Mouse (Mus musculus) thymus, postnatal 36 days (tissue): ENCODE measurements around the gene Epb41l2.

Experiments
- DNase-seq, 2 experiments: peaks; one replicate each; pipeline ENCODE4 v3.0.0; 2022; ENCODE audit warnings: mixed read lengths in 2 of 2

Epb41l2 gene

DNA sequence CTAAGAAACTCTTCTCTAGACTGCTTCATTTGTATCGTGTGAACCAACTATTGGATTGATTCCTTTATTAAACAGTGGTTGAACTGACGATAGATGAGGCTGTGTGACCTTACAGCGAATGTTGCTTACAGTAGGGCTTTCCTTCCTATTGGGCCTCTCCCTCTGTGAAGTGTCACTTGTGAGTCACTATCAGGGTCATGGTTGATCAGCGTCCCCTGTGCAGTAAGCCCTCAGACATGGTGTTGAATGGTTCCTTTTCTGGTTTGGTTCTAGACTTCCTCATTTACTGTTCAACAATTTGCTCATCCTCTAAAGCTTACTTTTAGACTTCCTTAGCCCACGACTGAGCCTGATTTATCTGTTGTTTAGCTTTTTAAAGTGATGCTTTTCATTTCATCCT, 7.1 kb downstream of the Epb41l2 start:
- DNase-seq: no peak

DNA sequence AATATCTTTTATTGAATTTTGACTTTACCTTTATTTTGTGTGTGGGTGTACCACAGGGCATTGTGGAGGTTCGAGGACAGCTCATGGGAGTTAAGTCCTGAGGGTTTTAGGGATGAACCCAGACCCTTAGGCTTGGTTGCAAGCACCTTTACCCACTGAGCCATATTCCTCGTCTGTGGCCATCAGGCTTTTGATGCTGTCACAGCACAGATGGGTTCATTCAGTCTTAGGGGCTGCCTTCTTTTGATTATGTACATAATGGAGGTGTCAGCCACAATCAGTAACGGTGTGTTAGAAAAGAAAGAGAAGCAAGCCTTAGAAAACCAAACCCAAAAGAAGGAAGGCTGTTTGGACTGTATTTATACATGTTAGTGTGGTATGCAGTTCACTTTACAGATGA, 9.3 kb downstream of the Epb41l2 start:
- DNase-seq: no peak

DNA sequence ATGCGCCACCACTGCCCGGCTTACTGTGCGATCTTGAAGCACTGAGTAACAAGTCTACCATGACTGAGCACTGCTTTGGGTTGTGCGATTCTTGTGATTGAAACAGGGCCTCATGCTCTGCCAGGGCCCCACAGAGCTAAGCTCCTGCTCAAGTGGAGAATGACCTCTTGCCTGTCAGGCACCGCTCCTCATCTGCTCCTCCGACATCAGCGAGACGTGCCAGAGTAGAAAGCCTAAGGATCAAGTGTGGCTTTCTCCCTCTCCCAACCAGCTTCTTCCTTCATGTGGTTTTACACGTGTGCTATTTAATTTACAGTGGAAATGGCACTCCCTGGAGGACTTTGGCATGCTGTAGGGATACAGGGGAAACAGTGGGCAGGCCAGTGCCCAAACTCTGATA, 10.1 kb downstream of the Epb41l2 start:
- no peak for DNase-seq

DNA sequence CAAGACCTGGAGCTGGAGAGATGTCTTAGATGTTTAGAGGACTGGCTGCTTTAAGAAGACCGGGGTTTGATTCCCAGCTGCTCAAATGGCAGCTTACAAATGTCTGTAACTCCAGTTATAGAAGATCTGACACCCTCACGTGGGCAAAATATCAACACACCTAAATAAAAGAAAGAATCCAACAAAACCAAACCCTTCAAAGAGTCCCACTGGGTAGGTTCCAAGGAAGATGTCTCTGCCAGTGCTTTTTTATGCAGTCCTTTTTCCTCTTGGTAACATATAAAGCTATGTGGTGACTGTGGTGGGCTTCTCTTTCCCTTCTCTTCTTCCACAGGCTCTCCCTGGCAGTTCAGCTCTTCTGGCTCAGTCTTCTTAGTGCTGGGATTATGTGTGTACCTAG, 11.7 kb downstream of the Epb41l2 start:
- no peak for DNase-seq

DNA sequence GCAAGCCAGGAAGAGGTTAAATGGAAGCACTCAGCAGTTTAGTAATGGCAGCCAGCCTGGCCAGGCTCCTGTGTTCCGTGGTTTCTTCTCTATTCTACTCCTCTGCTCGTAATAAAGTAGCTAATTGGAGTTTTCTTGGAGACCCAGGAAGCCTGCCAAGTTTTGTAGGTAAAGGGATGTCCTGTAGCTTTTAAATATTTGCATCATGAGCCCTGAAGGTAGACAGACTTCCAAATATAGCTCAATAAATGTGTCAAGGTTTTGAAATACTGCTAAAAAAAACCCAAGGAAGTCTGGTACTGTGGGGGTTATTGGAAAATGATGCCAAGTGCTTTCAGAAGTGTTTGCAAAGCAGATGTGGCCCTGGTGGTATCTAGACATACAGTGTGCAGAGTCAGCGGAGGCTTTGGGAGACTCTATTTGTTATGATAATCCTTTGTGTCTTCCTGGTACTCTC, 12.3 kb downstream of the Epb41l2 start:
- DNase-seq: no peak

DNA sequence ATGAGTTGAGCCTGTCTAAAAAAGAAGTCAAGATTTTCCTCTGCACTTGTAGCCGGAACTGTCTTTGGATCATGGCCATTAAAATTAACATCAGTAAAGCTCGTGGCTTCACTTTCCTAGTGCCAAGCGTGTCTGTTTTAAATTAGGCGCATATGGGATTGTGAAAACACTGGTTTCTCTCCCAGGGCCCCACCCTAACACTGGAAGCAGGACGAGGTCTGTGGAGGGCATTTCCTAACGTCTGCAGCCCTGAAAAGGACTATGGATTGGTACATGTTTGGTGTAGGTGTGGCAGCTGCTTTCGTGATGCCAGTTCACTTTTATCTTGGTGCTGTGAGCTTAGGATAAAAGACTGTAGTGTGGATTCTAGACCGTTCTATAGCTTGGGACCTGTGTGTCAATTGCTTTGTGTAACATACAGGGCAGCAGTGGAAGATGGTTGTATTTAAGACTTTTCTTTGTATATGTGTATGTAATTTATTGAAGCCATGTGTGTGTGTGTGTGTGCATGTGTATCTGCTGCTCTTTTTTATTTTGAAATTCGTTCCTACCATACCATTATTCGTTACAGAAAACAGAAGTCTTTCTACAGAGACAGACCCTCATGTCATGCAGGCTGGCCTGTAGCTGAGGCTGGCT, 13.0 kb downstream of the Epb41l2 start:
- no peak for DNase-seq

DNA sequence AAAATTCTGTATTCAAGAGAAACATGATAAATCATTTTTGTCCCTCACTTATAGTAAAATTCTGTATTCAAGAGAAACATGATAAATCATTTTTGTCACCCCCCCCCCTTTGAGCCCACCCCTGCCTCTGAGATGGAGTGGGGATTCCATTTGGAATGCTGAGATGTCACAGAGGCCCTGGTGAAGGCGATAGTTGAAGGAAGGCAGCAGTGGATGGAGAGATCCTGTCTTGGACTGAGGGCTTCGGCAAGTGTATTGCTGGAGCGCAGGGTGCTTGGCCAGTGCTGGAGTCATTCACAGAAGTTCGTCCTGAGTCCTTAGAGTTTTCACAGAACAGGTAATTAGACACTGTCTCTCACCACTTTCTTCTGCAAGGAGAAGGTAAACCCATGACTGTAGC, 15.4 kb downstream of the Epb41l2 start:
- DNase-seq: no peak

DNA sequence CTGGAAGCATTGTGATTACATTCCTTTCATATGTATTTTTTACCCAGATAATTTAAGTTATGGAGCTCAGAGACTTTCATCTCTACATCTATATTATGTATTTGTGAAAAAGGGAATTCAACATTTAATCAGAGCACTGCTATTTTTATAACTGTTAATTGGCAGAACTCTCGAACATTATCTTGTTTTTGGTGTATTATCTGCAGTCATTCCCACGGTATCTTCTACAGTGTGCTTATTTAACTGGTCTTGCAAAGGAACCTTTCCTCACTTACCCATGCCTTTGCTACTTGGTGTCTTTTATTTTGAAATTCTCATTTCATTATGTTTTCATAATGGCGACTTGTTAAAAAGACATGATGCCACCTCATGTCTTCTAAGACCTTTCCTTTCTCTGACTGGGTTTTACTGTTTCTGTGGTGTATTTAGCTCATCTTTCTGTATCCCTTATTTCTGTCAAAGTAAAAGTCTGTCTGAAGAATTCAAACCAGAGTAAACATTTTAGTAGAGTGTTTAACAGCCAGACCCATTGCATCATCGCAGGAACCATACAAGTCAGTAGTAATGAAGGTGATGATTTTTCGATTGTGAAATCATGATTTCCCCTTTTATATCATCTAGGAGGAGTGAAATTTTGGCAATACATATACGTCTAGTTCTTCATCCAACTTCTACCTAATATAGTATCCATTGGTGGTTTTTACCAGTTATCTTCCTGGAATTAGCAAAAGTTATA, 21.3 kb downstream of the Epb41l2 start:
- DNase-seq: no peak

DNA sequence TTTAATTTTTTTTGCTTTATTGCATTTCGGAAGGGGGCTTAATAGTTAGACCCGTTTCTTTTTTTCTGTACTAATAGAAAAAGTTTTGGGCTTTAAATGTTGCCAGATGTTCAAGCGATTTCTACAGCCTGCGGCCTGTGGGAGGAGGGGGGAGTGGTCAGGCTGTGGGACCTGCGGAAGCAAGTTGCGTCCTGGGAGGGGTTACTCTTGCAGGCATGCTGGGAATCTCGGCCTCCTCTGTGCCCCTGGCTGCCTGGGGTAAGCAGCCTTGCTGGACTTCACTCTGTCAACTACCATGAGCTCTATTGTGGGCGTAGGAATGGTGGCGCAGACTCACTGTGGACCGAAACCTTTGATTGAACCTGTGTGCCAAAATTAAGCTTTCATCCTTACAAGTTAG, 22.4 kb downstream of the Epb41l2 start:
- DNase-seq: no peak

DNA sequence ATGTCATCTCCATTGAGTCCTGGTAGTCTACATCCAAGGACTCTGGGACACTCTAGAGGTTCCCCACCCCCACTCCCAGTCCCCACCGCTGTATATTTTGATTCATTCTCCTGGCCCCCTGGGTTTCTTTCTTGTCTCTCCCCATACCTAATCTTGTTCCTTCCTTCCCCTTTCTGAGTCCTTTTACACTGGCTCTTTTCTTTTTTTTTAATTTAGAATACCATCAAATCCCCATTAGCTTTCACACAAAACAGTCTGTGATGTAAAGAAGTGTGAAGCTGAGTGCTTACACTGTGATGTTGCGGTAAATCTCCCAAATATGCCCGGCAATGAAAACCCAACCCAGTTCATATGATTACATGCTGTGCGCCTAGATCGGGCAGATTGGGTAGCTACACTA, 23.6 kb downstream of the Epb41l2 start:
- no peak for DNase-seq

DNA sequence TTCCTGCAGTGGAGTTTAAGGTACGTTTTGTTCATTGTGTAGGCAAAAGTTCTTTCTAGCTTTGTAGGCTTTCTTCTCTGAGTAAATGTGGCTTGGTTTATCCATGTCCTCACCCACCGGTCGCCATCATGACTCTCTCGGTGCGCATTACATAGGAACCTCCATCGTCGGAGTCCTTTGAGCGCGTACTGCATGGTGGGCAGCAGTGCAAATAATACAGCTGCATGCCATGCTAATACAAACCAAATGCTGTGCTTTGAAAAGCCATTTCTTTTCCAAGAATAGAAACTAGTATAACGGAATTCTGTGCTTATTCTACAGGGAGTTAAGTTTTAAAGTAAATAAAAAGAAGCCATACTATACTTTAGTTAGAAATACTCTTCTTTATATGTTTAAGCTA, 24.8 kb downstream of the Epb41l2 start:
- DNase-seq: no peak

DNA sequence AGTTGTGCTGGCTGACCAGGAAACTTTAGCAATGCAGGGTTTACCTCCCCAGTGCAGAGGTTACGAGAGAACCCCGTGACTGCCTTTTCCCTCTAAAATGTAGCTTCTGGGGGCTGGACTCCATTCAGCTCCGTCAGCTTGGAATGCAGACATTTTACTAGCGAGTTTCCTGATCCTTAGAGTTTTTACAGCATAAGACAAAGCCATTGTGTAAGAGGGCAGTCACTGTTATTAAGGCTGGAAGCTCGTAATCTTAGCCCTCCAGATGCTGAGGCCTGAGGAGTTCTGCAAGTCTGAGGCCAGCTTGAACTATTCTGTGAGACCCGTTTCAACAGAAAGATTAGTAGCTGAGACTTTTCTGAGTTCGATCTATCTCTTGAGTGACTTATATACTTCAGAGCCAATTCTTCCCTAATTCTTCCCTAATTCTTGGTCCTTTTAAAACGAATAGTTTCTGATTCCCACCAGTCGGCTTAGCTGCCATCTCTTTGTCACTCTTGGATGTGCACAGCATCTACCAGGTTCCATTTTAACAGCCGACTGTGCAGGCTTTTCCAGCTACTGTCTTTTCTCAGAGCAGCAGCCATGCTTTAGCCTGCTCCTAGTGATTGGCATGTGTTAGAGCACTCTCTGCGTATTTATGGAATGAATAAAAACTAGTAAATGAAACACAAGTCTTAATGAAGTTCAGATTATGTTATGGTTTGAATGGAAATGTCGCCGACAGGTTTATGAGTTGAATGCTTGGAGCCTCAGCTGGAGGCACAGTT, 26.4 kb downstream of the Epb41l2 start:
- DNase-seq: no peak

DNA sequence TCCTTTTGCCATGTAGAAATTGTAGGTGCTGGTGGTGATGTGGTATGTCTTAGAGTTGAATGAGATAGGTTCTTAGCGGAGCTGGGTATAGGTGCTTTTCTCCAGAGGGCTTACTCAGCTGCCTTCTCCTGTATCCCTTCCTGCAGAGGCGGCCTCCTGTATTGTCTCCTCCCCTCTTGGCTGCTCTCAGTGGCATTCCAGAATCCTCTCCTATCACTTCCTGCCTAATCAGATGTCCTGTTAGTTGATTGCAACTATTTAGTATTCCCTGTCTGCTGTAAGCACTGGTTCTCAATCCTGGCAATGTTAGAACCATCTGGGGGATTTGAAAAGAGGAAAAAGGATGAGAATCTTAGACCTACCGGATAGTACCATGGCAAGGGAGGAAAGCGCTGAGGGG, 27.3 kb downstream of the Epb41l2 start:
- no peak for DNase-seq

DNA sequence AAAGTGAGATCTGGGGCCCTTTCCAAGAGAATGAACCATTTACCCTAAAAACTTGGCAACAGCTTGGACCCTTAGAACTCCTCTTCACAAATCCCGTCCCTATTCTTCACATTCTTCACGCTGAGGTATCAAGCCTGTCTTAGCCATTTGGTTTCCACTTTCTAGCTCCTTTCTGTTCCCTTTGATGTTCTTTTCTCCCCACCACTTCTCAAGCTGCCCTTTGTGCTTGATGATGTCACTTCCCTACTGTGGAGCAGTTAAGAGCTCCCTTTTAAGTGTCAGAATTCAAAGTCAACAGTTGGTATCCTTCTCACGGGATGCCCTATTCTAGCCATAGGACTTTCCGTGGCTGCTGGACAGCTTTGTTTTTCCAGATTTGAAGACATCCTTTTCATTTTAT, 27.7 kb downstream of the Epb41l2 start:
- DNase-seq: peak in 1 of 2 experiments; percentile 22

DNA sequence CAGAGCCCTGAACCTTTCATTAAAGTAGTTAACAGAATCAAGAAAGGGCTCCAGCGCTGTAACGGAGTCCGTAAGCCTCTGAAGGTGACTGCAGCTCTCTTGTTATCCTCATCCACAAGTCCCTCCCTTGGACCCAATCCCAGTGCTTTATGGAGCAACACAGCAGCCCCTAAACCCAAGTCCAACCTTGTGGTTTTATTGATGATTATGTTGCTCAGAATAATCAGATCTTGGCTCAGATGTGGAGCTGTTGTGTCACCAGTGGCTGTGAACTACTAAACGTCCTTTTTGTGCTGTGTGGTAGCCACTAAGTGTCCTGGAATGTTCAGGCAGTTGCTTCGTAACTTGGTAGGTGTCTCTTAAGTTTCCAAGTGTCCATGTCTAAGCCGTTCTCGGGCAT, 33.2 kb downstream of the Epb41l2 start:
- DNase-seq: no peak

DNA sequence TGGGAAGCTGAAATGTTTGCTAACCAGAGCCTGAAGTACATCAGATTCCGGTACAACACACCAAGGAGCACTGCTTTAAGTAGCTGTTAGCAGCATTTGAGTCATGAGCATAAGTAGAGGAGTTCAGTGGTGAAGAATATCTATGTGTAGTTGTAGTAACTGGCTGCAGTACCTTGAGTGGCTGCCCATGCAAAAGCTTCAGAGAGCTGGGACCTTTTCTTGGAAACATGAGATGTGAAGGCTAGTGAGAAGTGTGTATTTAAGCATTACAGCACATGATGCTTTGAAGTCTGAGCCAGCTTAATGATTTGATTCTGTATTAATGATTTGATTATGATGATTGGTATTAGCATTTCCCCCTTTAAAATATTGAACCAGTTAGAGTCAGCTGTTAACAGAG, 34.1 kb downstream of the Epb41l2 start:
- DNase-seq: no peak

DNA sequence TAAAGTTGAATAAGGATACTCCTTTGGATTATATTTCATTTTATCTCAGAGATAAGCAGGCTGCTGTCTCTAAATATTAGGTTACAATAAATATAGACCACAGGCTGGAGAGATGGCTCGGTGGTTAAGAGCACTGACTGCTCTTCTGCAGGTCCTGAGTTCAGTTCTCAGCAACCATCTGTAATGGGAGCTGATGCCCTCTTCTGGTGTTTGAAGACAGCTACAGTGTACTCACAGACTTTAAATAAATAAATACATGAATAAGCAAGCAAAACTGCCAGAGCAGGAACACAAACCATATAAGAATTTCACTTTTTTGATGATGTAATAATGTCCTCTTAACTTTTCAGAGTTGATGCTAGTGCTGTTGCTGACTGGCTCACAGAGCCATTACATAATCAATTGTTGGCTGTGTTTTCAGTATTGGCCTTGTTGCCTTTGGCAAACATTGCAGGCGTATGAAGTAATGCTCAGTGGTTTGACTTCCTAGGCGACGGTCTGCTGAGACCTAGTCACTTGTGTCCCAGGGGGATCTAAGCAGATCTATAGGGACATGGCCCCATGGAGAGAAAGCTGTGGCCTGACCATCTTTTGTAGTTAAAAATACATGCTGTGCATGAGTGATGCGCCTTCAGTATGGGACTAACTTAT, 35.8 kb downstream of the Epb41l2 start:
- no peak for DNase-seq

DNA sequence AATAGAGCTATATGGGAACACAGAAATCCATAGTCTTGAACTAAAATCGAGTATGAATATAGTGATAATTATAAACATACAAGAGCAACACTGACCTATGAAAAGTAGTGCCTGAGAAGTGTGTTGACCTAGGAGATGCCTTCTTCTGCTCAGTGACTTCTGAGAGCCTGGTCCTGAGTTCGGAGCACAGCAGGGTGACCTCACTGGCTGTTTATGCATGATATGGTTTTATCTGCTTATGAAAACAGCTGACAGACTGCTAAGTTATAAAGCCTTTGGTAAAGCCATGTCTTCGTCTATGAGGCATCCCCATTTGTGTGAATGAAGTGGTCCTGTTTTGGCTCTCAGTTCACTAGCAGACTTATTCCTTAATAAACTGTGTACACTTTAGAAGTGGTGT, 37.3 kb downstream of the Epb41l2 start:
- no peak for DNase-seq

DNA sequence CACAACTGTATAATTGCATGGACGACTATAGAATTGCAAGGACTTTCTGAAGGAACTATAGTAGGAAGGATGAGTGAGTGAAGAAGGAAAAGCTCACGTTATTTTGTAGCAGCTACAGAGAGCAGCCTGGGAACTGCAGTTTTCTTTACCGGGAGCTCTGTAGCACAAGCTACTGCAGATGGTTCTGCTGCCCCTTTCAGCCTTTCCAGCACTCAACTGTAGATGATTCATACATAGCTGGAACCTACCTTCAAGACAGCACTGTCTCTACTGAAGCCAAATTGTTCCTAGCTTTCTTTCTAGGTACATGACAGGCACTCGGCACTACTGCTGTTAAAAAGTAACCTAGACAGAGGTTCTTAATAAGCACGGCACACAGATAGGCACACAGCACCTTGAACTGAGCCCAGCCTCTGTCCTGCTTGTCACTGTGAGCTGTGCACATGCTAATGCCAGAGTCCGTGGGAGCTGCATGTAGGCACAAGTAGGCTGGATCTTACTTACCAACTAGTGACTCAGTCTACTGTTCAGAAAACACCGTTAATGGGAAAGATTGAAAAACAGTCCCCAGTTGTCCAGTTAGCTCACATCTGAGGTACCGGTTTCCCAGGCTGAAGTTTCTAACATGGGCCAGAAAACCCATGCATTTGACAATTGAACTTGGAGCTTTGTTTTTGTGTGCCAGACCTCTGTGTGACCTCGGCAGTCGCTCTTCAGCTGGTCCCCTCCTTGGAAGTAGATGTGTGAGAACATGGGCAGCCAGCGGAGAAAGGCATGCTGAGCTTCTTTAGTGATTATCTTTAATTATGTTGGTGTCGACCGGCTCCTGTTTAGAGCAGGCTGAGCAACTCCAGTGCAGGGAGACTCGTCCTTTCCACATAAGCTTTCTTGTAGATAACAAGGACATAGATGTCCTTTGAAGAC, 38.4 kb downstream of the Epb41l2 start:
- DNase-seq: no peak

DNA sequence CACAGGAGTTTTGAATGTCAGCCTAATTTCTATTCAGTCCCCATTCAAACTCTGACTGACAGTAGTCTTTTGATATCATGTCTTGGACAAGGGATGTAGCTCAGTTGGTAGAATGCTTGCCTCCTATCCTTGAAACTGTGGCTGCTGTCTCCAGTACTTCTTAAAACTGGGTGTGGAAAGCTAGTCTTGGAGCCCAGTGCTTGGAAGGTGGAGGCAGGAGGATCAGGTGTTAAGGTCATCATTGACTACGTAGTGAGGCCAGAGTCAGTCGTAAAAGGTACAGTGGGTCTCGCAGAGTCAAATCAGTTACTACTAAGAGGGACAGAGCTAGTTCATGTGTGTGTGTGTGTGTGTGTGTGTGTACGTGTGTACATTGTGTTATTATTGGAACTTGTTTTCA, 39.4 kb downstream of the Epb41l2 start:
- DNase-seq: no peak

DNA sequence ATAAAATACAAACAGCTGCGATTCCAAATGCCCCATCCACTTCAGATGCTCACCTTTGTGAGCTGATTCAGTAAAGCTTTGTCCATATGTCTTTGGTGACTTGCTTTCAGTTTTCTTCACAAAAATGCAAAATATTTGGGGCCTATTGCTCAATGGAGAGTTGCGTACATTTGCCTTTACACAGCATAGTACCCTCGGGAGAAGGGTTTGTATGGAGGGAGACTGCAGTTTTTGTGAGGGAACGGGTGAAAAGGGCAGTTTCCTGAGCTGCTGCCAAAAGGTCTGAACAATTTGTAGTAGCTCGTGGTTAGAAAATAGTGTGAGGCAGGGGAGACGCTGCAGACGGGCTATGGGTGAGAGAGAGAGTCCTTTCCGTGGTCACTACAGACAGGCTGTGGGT, 40.5 kb downstream of the Epb41l2 start:
- no peak for DNase-seq

DNA sequence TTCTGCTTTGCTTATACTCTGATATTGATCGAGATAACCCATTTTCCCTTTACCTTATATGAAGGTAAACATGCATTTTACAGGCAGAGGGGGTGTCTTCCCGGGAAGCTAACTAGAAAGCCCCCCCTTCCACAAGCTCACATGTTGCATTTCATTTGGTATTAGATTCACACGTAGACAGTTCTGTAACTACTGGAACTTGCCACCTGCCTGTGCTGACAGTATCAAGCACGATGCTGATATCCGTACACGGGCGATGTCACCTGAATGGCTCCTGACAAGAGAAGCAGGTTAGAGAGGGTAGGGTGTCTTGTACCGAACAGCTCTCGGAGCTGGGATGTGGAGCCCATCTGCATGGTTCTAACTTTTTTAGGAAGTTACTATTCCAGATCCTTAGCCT, 41.0 kb downstream of the Epb41l2 start:
- no peak for DNase-seq
